Mouse (Mus musculus): ENCODE measurements around the gene Ankrd36. TPM values are rescaled to one million over a fixed set of nuclear protein-coding genes. Genes with fewer than 3 reads are reported as not detected.
A peak's percentile ranks its signal among the peaks of the same experiment; 100 is the strongest.

The Ankrd36 gene
- polyA plus RNA-seq, 1 experiment from 2014 or later = 0.15 TPM

GRCm38 (mm10) chr11:5560273-5560672 lies 9.2 kb upstream of the Ankrd36 start:
- H3K9me3 ChIP-seq (replicated peaks) = no peaks in the 10 kb centered on the region
- no peak overlapping the region for H3K27ac ChIP-seq
- H3K36me3 ChIP-seq = no peaks in the 10 kb centered on the region
- peaks cover 4% of the 10 kb centered on the region; the same call in 1 of the 2 replicates for H3K4me1 ChIP-seq
- H3K4me2 ChIP-seq (replicated peaks) = no peak overlapping the region
- 85% methylated on average over 3 of the region's 3 CpGs for WGBS
- no peaks in the 10 kb centered on the region for H3K27me3 ChIP-seq
- H3K4me3 ChIP-seq = no peak overlapping the region
- ATAC-seq (ENCODE audit: low FRiP score) = no peak
- H3K9ac ChIP-seq = no peak overlapping the region

- ATAC-seq (ENCODE audit: low FRiP score) = peak; percentile 48; the same call in 1 of the 2 replicates
- Histone ChIP-seq H3K27ac (no peak overlapping the region), H3K9ac (no peak overlapping the region), H3K4me1 (peaks cover 4% of the 10 kb centered on the region; the same call in 1 of the 2 replicates), H3K36me3 (no peaks in the 10 kb centered on the region), H3K27me3 (no peaks in the 10 kb centered on the region), H3K4me3 (no peak overlapping the region), H3K9me3 (replicated peaks) (no peaks in the 10 kb centered on the region), H3K4me2 (replicated peaks) (no peak overlapping the region)
- 25% methylated on average over 9 of the region's 9 CpGs for WGBS
Measured at GRCm38 (mm10) chr11:5562625-5563268, 6.7 kb upstream of the Ankrd36 start.

GRCm38 (mm10) chr11:5563898-5564297 lies 5.6 kb upstream of the Ankrd36 start:
- Histone ChIP-seq H3K9ac (no peak overlapping the region), H3K27ac (no peak overlapping the region), H3K4me1 (peaks cover 4% of the 10 kb centered on the region; the same call in 1 of the 2 replicates), H3K36me3 (no peaks in the 10 kb centered on the region), H3K4me3 (no peak overlapping the region), H3K9me3 (replicated peaks) (no peaks in the 10 kb centered on the region; the same call in 1 of the 2 replicates), H3K27me3 (no peaks in the 10 kb centered on the region), H3K4me2 (replicated peaks) (no peak overlapping the region)
- no peak for ATAC-seq (ENCODE audit: low FRiP score)
- 68% methylated on average over 6 of the region's 6 CpGs for WGBS

GRCm38 (mm10) chr11:5565596-5565995 lies 3.9 kb upstream of the Ankrd36 start:
- ATAC-seq (ENCODE audit: low FRiP score) = no peak
- Histone ChIP-seq H3K36me3 (no peaks in the 10 kb centered on the region), H3K9me3 (replicated peaks) (no peaks in the 10 kb centered on the region; the same call in 1 of the 2 replicates), H3K9ac (no peak overlapping the region), H3K4me2 (replicated peaks) (no peak overlapping the region), H3K27ac (no peak overlapping the region), H3K4me1 (peaks cover 4% of the 10 kb centered on the region; the same call in 1 of the 2 replicates), H3K4me3 (no peak overlapping the region), H3K27me3 (no peaks in the 10 kb centered on the region)
- WGBS = 84% methylated on average over 3 of the region's 3 CpGs

- no peak overlapping the region for H3K4me2 ChIP-seq (replicated peaks)
- no peaks in the 10 kb centered on the region for H3K27me3 ChIP-seq
- WGBS = 75% methylated on average over 2 of the region's 2 CpGs
- no peak overlapping the region for H3K9ac ChIP-seq
- ATAC-seq (ENCODE audit: low FRiP score) = no peak
- peaks cover 4% of the 10 kb centered on the region; the same call in 1 of the 2 replicates for H3K4me1 ChIP-seq
- no peaks in the 10 kb centered on the region for H3K36me3 ChIP-seq
- H3K27ac ChIP-seq = no peak overlapping the region
- no peaks in the 10 kb centered on the region; the same call in 1 of the 2 replicates for H3K9me3 ChIP-seq (replicated peaks)
- H3K4me3 ChIP-seq = no peak overlapping the region
Measured at GRCm38 (mm10) chr11:5566506-5566905, 3.0 kb upstream of the Ankrd36 start.

GRCm38 (mm10) chr11:5567654-5568053 lies 1.8 kb upstream of the Ankrd36 start:
- H3K4me2 ChIP-seq (replicated peaks) = no peak overlapping the region
- ATAC-seq (ENCODE audit: low FRiP score) = no peak
- 94% methylated on average over 6 of the region's 6 CpGs for WGBS

GRCm38 (mm10) chr11:5568082-5568481 lies 1.4 kb upstream of the Ankrd36 start:
- no peaks in the 10 kb centered on the region for H3K27me3 ChIP-seq
- no peaks in the 10 kb centered on the region for H3K4me1 ChIP-seq
- no peak overlapping the region for H3K4me2 ChIP-seq (replicated peaks)
- no peak overlapping the region for H3K9ac ChIP-seq
- ATAC-seq (ENCODE audit: low FRiP score) = no peak
- 89% methylated on average over 5 of the region's 5 CpGs for WGBS
- no peaks in the 10 kb centered on the region; the same call in 1 of the 2 replicates for H3K9me3 ChIP-seq (replicated peaks)
- H3K4me3 ChIP-seq = no peak overlapping the region
- H3K36me3 ChIP-seq = no peaks in the 10 kb centered on the region
- H3K27ac ChIP-seq = no peak overlapping the region

More at GRCm38 (mm10) chr11:5567654-5568053, 1.8 kb upstream of the Ankrd36 start:
- Histone ChIP-seq H3K4me1 (peaks cover 4% of the 10 kb centered on the region; the same call in 1 of the 2 replicates), H3K9me3 (replicated peaks) (no peaks in the 10 kb centered on the region; the same call in 1 of the 2 replicates), H3K9ac (no peak overlapping the region), H3K4me3 (no peak overlapping the region), H3K27ac (no peak overlapping the region), H3K36me3 (no peaks in the 10 kb centered on the region), H3K27me3 (no peaks in the 10 kb centered on the region)

GRCm38 (mm10) chr11:5571856-5572255 lies 2.4 kb downstream of the Ankrd36 start:
- WGBS = 92% methylated on average over 4 of the region's 4 CpGs
- H3K9me3 ChIP-seq (replicated peaks) = no peaks in the 10 kb centered on the region; the same call in 1 of the 2 replicates
- H3K4me3 ChIP-seq = no peak overlapping the region
- H3K4me1 ChIP-seq = no peaks in the 10 kb centered on the region
- H3K27me3 ChIP-seq = no peaks in the 10 kb centered on the region
- no peak overlapping the region for H3K9ac ChIP-seq
- H3K36me3 ChIP-seq = no peaks in the 10 kb centered on the region
- ATAC-seq (ENCODE audit: low FRiP score) = no peak
- H3K27ac ChIP-seq = no peak overlapping the region
- H3K4me2 ChIP-seq (replicated peaks) = no peak overlapping the region

GRCm38 (mm10) chr11:5573821-5574220 lies 4.3 kb downstream of the Ankrd36 start:
- 85% methylated on average over 2 of the region's 2 CpGs for WGBS
- no peaks in the 10 kb centered on the region for H3K4me1 ChIP-seq
- H3K9me3 ChIP-seq (replicated peaks) = no peaks in the 10 kb centered on the region
- ATAC-seq (ENCODE audit: low FRiP score) = no peak
- H3K4me2 ChIP-seq (replicated peaks) = no peak overlapping the region
- no peak overlapping the region for H3K27ac ChIP-seq
- H3K36me3 ChIP-seq = no peaks in the 10 kb centered on the region
- no peak overlapping the region for H3K9ac ChIP-seq
- H3K4me3 ChIP-seq = no peak overlapping the region
- no peaks in the 10 kb centered on the region for H3K27me3 ChIP-seq

- no peak for ATAC-seq (ENCODE audit: low FRiP score)
- H3K4me3 ChIP-seq = no peak overlapping the region
- 82% methylated on average over 6 of the region's 6 CpGs for WGBS
- no peaks in the 10 kb centered on the region for H3K4me1 ChIP-seq
- H3K4me2 ChIP-seq (replicated peaks) = no peak overlapping the region
- H3K27ac ChIP-seq = no peak overlapping the region
- no peak overlapping the region for H3K9ac ChIP-seq
- H3K36me3 ChIP-seq = no peaks in the 10 kb centered on the region
- H3K9me3 ChIP-seq (replicated peaks) = no peaks in the 10 kb centered on the region
- H3K27me3 ChIP-seq = no peaks in the 10 kb centered on the region
Measured at GRCm38 (mm10) chr11:5575046-5575445, 5.6 kb downstream of the Ankrd36 start.

- Histone ChIP-seq H3K27me3 (no peaks in the 10 kb centered on the region), H3K4me2 (replicated peaks) (no peak overlapping the region), H3K9ac (no peak overlapping the region), H3K27ac (no peak overlapping the region), H3K4me3 (no peak overlapping the region), H3K36me3 (no peaks in the 10 kb centered on the region), H3K4me1 (no peaks in the 10 kb centered on the region), H3K9me3 (replicated peaks) (no peaks in the 10 kb centered on the region)
- 82% methylated on average over 6 of the region's 6 CpGs for WGBS
- no peak for ATAC-seq (ENCODE audit: low FRiP score)
Measured at GRCm38 (mm10) chr11:5592336-5592735, 22.9 kb downstream of the Ankrd36 start.

GRCm38 (mm10) chr11:5595381-5595791 lies 25.9 kb downstream of the Ankrd36 start:
- Histone ChIP-seq H3K9ac (no peak overlapping the region), H3K9me3 (replicated peaks) (no peaks in the 10 kb centered on the region), H3K4me2 (replicated peaks) (no peak overlapping the region), H3K4me3 (no peak overlapping the region), H3K4me1 (no peaks in the 10 kb centered on the region), H3K27me3 (no peaks in the 10 kb centered on the region), H3K27ac (no peak overlapping the region), H3K36me3 (no peaks in the 10 kb centered on the region)
- ATAC-seq (ENCODE audit: low FRiP score) = no peak
- 93% methylated on average over 4 of the region's 4 CpGs for WGBS

GRCm38 (mm10) chr11:5595792-5596191 lies 26.3 kb downstream of the Ankrd36 start:
- H3K9ac ChIP-seq = no peak overlapping the region
- no peak overlapping the region for H3K27ac ChIP-seq
- H3K4me1 ChIP-seq = no peaks in the 10 kb centered on the region
- no peak overlapping the region for H3K4me3 ChIP-seq
- 88% methylated on average over 5 of the region's 5 CpGs for WGBS
- no peaks in the 10 kb centered on the region for H3K36me3 ChIP-seq
- no peaks in the 10 kb centered on the region for H3K27me3 ChIP-seq
- no peaks in the 10 kb centered on the region for H3K9me3 ChIP-seq (replicated peaks)
- ATAC-seq (ENCODE audit: low FRiP score) = no peak
- H3K4me2 ChIP-seq (replicated peaks) = no peak overlapping the region

Measured in hindbrain, embryonic 12.5 days (tissue).